Mouse (Mus musculus) MEL (cell line): ENCODE measurements around the gene Ccdc151. TPM values are rescaled to one million over a fixed set of nuclear protein-coding genes. Genes with fewer than 3 reads are reported as not detected.

Source experiments
- DNase-seq: peaks from one replicate; pipeline ENCODE4 v3.0.0; 2011; ENCODE audit warnings: low read depth, low spot score
- H3K27ac ChIP-seq: 2 replicates; pipeline ENCODE4 v1.5.1; 2012; ENCODE audit warnings: low read depth, mild to moderate bottlenecking, control low read depth, low read length, moderate library complexity; ENCODE audit not compliant: control insufficient read depth
- H3K27me3 ChIP-seq, 2 experiments: fragments of 150-350 bp in 1 of 2; sonication (generic) in 1 of 2; 2 replicates each; pipeline ENCODE4 v1.6.1; 2012; ENCODE audit warnings: low read length in 2 of 2, mild to moderate bottlenecking in 2 of 2, improper control_type of control experiment in 1 of 2, moderate library complexity in 1 of 2; ENCODE audit not compliant: insufficient read depth in 2 of 2, control insufficient read depth in 1 of 2
- H3K36me3 ChIP-seq, 2 experiments: 2 replicates each; pipeline ENCODE4 v1.6.1; 2012 to 2014; ENCODE audit warnings: low read length in 2 of 2, improper control_type of control experiment in 1 of 2, inconsistent platforms in 1 of 2, mild to moderate bottlenecking in 1 of 2; ENCODE audit not compliant: insufficient read depth in 2 of 2, control insufficient read depth in 1 of 2
- H3K4me1 ChIP-seq, 2 experiments: fragments of 150-350 bp in 1 of 2; sonication (generic) in 1 of 2; 2 replicates each; pipeline ENCODE4 v1.6.1; 2012; ENCODE audit warnings: low read length in 2 of 2, improper control_type of control experiment in 1 of 2, mild to moderate bottlenecking in 1 of 2; ENCODE audit not compliant: insufficient read depth in 2 of 2, control insufficient read depth in 1 of 2
- H3K4me3 ChIP-seq, 2 experiments: fragments of 150-350 bp in 1 of 2; sonication (generic) in 1 of 2; 2 replicates each; pipeline ENCODE4 v1.5.1; 2012; ENCODE audit warnings: low read depth in 2 of 2, low read length in 2 of 2, mild to moderate bottlenecking in 2 of 2, moderate library complexity in 2 of 2, control low read depth in 1 of 2, improper control_type of control experiment in 1 of 2; ENCODE audit not compliant: control insufficient read depth in 1 of 2, insufficient read depth in 1 of 2
- H3K79me2 ChIP-seq: 2 replicates; pipeline ENCODE4 v1.6.1; 2012; ENCODE audit warnings: mild to moderate bottlenecking, low read length, moderate library complexity; ENCODE audit not compliant: control insufficient read depth, poor library complexity, insufficient read depth
- H3K9ac ChIP-seq: 2 replicates; pipeline ENCODE4 v1.6.1; 2012; ENCODE audit warnings: low read depth, mild to moderate bottlenecking, control low read depth, low read length, moderate library complexity; ENCODE audit not compliant: control insufficient read depth, poor library complexity, severe bottlenecking
- H3K9me3 ChIP-seq: fragments of 150-350 bp; sonication (generic); replicated peaks from 2 replicates; pipeline ENCODE4 v1.6.1; 2012; ENCODE audit warnings: mild to moderate bottlenecking, low read length, improper control_type of control experiment, moderate library complexity; ENCODE audit not compliant: insufficient read depth
- CHD1 ChIP-seq: IDR thresholded peaks from 2 replicates; pipeline ENCODE4 v1.6.1; 2012; ENCODE audit warnings: low read depth, mild to moderate bottlenecking, inconsistent platforms, low read length, improper control_type of control experiment
- CHD2 ChIP-seq: IDR thresholded peaks from 2 replicates; pipeline ENCODE4 v1.6.1; 2011; ENCODE audit warnings: low read length, improper control_type of control experiment
- EP300 ChIP-seq, 2 experiments: IDR thresholded peaks; 2 replicates each; pipeline ENCODE4 v1.6.1; 2011; ENCODE audit warnings: improper control_type of control experiment in 2 of 2, low read length in 2 of 2, low read depth in 1 of 2, mild to moderate bottlenecking in 1 of 2
- MAFK ChIP-seq: IDR thresholded peaks from 2 replicates; pipeline ENCODE4 v1.6.1; 2011; ENCODE audit warnings: low read depth, mild to moderate bottlenecking, low read length, improper control_type of control experiment, borderline replicate concordance
- MAX ChIP-seq: IDR thresholded peaks from 2 replicates; pipeline ENCODE4 v1.6.1; 2011; ENCODE audit warnings: low read length, improper control_type of control experiment
- MEF2A ChIP-seq: IDR thresholded peaks from 2 replicates; pipeline ENCODE4 v1.6.1; 2014; ENCODE audit warnings: low read depth, mild to moderate bottlenecking, inconsistent platforms, low read length, improper control_type of control experiment; ENCODE audit not compliant: poor library complexity, insufficient replicate concordance, severe bottlenecking; ENCODE audit errors: extremely low read depth
- MXI1 ChIP-seq: IDR thresholded peaks from 2 replicates; pipeline ENCODE4 v1.6.1; 2011; ENCODE audit warnings: mild to moderate bottlenecking, low read depth, low read length, improper control_type of control experiment
- MYC ChIP-seq: IDR thresholded peaks from 2 replicates; pipeline ENCODE4 v1.6.1; 2011; ENCODE audit warnings: low read depth, mild to moderate bottlenecking, low read length, improper control_type of control experiment, moderate library complexity
- RAD21 ChIP-seq: IDR thresholded peaks from 2 replicates; pipeline ENCODE4 v1.6.1; 2011; ENCODE audit warnings: mild to moderate bottlenecking, low read depth, low read length, improper control_type of control experiment
- SIN3A ChIP-seq: IDR thresholded peaks from 2 replicates; pipeline ENCODE4 v1.6.1; 2012; ENCODE audit warnings: low read length, improper control_type of control experiment, inconsistent platforms
- SMC3 ChIP-seq: IDR thresholded peaks from 2 replicates; pipeline ENCODE4 v1.6.1; 2011; ENCODE audit warnings: low read depth, low read length, improper control_type of control experiment
- TAL1 ChIP-seq: IDR thresholded peaks from 2 replicates; pipeline ENCODE4 v1.6.1; 2012; ENCODE audit warnings: mild to moderate bottlenecking, inconsistent platforms, low read length, moderate library complexity, mixed read lengths
- TCF12 ChIP-seq: IDR thresholded peaks from 2 replicates; pipeline ENCODE4 v1.6.1; 2014; ENCODE audit warnings: low read depth, mild to moderate bottlenecking, inconsistent platforms, low read length, improper control_type of control experiment, moderate library complexity
- UBTF ChIP-seq: IDR thresholded peaks from 2 replicates; pipeline ENCODE4 v1.6.1; 2012; ENCODE audit warnings: low read depth, mild to moderate bottlenecking, inconsistent platforms, low read length, improper control_type of control experiment, moderate library complexity, borderline replicate concordance; ENCODE audit not compliant: insufficient read depth
- USF2 ChIP-seq, 2 experiments: IDR thresholded peaks; 2 replicates each; pipeline ENCODE4 v1.6.1; 2011 to 2012; ENCODE audit warnings: improper control_type of control experiment in 2 of 2, low read length in 2 of 2, borderline replicate concordance in 1 of 2, inconsistent platforms in 1 of 2, low read depth in 1 of 2, mild to moderate bottlenecking in 1 of 2; ENCODE audit not compliant: insufficient read depth in 1 of 2
- ZMIZ1 ChIP-seq: IDR thresholded peaks from 2 replicates; pipeline ENCODE4 v1.6.1; 2012; ENCODE audit warnings: low read depth, mild to moderate bottlenecking, inconsistent platforms, low read length, improper control_type of control experiment, moderate library complexity
- polyA plus RNA-seq, 2 experiments: library from polyadenylated mRNA; stranded (reverse) in 1 of 2; unstranded in 1 of 2; fragments of >175 nt in 1 of 2; fragments of >200 nt in 1 of 2; gene quantifications; 2 replicates each; pipeline versions ENCODE4 v1.2.1 to v1.2.4; 2012; ENCODE audit warnings: low replicate concordance in 2 of 2, low read depth in 1 of 2; ENCODE audit not compliant: insufficient read length in 2 of 2, insufficient read depth in 1 of 2, missing spikeins in 1 of 2
- total RNA-seq: library from RNA; depleted of rRNA; stranded (reverse); fragments of 300-350 nt; gene quantifications from 2 replicates; pipeline ENCODE4 v1.2.3, GENCODE M21; 2012

The Ccdc151 gene
- total and polyA plus RNA-seq, 3 experiments, result 0.19 to 0.99 TPM; not detected in 1

DNA sequence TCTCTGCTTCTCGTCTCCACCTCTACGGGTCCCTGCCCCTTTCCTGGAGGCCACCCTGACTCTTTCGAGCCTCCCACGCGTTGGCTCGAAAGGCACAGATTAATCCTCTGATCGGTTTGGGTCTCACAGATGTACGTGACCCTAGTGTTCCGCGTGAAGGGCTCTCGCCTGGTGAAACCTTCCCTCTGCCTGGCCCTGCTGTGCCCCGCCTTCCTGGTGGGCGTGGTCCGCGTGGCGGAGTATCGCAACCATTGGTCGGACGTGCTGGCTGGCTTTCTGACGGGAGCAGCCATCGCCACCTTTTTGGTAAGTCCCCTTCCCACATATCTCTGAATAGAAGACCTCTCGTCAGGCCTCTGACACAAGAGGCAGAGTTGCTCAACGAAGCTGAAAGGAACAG is 58.2 kb downstream of the Ccdc151 start:
- H3K9me3 ChIP-seq, result no peaks in the 10 kb centered on the region
- peaks cover 0 to 6% of the 10 kb centered on the region in 2 experiments; a peak in 2 of 4 replicates for H3K36me3 ChIP-seq
- no peak overlapping the region for H3K9ac ChIP-seq
- H3K4me3 ChIP-seq, result no peak overlapping the region
- H3K27ac ChIP-seq, result no peak overlapping the region
- no peaks in the 10 kb centered on the region for H3K27me3 ChIP-seq
- TF ChIP-seq UBTF (no peak), TCF12 (no peak), USF2 (IDR thresholded peaks at IDR 0.05; ENCODE audit: borderline replicate concordance in 1 of 2, insufficient read depth in 1 of 2, low read depth in 1 of 2, low read length in 2 of 2) (no peak), RAD21 (no peak), SIN3A (no peak), MXI1 (no peak), SMC3 (no peak), CHD2 (no peak), EP300 (IDR thresholded peaks at IDR 0.05; ENCODE audit: low read depth in 1 of 2, low read length in 2 of 2) (no peak)
- H3K4me1 ChIP-seq, result peaks cover 0 to 13% of the 10 kb centered on the region in 2 experiments; a peak in 2 of 4 replicates
- no peaks in the 10 kb centered on the region for H3K79me2 ChIP-seq
- DNase-seq, result no peak

DNA sequence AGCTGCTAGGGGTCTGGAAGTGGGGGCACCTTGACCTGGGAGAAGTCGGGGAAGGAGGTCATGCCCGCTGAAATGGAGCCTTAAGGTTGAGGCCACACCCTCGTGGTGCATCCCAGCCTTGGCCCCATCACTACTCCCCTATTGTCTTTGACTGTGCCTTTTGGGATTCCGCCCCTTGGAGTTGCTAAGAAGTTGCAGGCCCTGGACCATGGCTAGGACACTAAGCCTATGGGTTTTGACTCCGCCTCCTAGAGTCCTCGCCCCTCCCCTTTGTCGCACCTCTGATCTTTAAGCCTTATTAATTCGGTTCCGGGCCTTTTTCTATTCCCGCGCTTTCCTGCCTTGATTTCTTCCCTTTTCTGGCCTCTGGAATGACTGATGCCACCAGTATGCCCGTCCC is 58.8 kb downstream of the Ccdc151 start:
- TF ChIP-seq USF2 (IDR thresholded peaks at IDR 0.05; ENCODE audit: borderline replicate concordance in 1 of 2, insufficient read depth in 1 of 2, low read depth in 1 of 2, low read length in 2 of 2) (no peak), EP300 (IDR thresholded peaks at IDR 0.05; ENCODE audit: low read depth in 1 of 2, low read length in 2 of 2) (no peak), MAX (no peak), MYC (no peak), CHD1 (no peak), TAL1 (no peak), MEF2A (no peak), MAFK (no peak), ZMIZ1 (no peak)
- Histone ChIP-seq H3K9ac (no peak overlapping the region), H3K27ac (no peak overlapping the region), H3K4me3 (no peak overlapping the region), H3K4me1 (peaks cover 0 to 13% of the 10 kb centered on the region in 2 experiments; a peak in 2 of 4 replicates), H3K9me3 (no peaks in the 10 kb centered on the region), H3K79me2 (no peaks in the 10 kb centered on the region), H3K36me3 (peaks cover 0 to 6% of the 10 kb centered on the region in 2 experiments; a peak in 2 of 4 replicates), H3K27me3 (no peaks in the 10 kb centered on the region)
- no peak for DNase-seq
